Mouse (Mus musculus) ES-CJ7 (cell line): ENCODE measurements at regions not wholly inside any gene's neighbourhood (a gene's known extent, or its start where the extent isn't known, plus 50 kb on each side); places are given as distances from the start of the nearest gene placed in this dataset.

ENCODE experiments used
- DNase-seq: peaks from one replicate; pipeline ENCODE4 v3.0.0; 2011; ENCODE audit warnings: low read depth, low spot score

GRCm38 (mm10) chr1:59403831-59404547 lies 78.2 kb upstream of the Fzd7 start:
- DNase-seq, result no peak

- DNase-seq, result no peak
These were observed 76.9 kb upstream of the Fzd7 start for GRCm38 (mm10) chr1:59405370-59405769.

- no peak for DNase-seq
These were observed 75.4 kb upstream of the Fzd7 start for GRCm38 (mm10) chr1:59406741-59407306.

GRCm38 (mm10) chr1:59409585-59410160 lies 72.6 kb upstream of the Fzd7 start:
- DNase-seq, result no peak

- DNase-seq, result no peak
These were observed 69.0 kb upstream of the Fzd7 start for GRCm38 (mm10) chr1:59413264-59413663.

GRCm38 (mm10) chr1:59414401-59415210 lies 67.6 kb upstream of the Fzd7 start:
- DNase-seq, result no peak

- no peak for DNase-seq
These were observed 66.4 kb upstream of the Fzd7 start for GRCm38 (mm10) chr1:59415733-59416312.

- DNase-seq, result no peak
These were observed 64.9 kb upstream of the Fzd7 start for GRCm38 (mm10) chr1:59417317-59417716.

- no peak for DNase-seq
These were observed 64.3 kb upstream of the Fzd7 start for GRCm38 (mm10) chr1:59417962-59418361.

- DNase-seq, result no peak
These were observed 63.5 kb upstream of the Fzd7 start for GRCm38 (mm10) chr1:59418748-59419147.

- DNase-seq, result peak; percentile 97
These were observed 59.0 kb upstream of the Fzd7 start for GRCm38 (mm10) chr1:59422981-59423941.

GRCm38 (mm10) chr1:59425771-59426170 lies 56.5 kb upstream of the Fzd7 start:
- peak; percentile 69 for DNase-seq

GRCm38 (mm10) chr1:59426346-59427203 lies 55.6 kb upstream of the Fzd7 start:
- DNase-seq, result peak; percentile 92

- DNase-seq, result no peak
These were observed 55.0 kb upstream of the Fzd7 start for GRCm38 (mm10) chr1:59427204-59427557.

- DNase-seq, result no peak
These were observed 52.9 kb upstream of the Fzd7 start for GRCm38 (mm10) chr1:59429289-59429688.

GRCm38 (mm10) chr1:59430234-59430633 lies 52.0 kb upstream of the Fzd7 start:
- DNase-seq, result no peak

- DNase-seq, result no peak
These were observed 51.2 kb upstream of the Fzd7 start for GRCm38 (mm10) chr1:59430886-59431486.
